23 mouse cellular contexts compared by ENCODE assay signal in genomic region chr9:123485561-123485960, GRCm38 (mm10).
"Had no signal": no experiment of that assay in that cellular context is flagged by ENCODE, and none has a peak within 500 bp of the region (broad histone marks: within the 10 kb centered on the region; RNA-seq: fewer than 3 reads in every experiment).

No protein-coding gene starts in this region.

- H3K27ac ChIP-seq: heart, embryonic 10.5 days; hindbrain, embryonic 13.5 days; hindbrain, embryonic 15.5 days; hindbrain, postnatal 0 days; kidney, embryonic 15.5 days; kidney, postnatal 0 days; limb, embryonic 13.5 days; limb, embryonic 15.5 days; liver, embryonic 14.5 days had no signal

- H3K9me3 ChIP-seq: heart, embryonic 10.5 days; heart, embryonic 12.5 days; hindbrain, embryonic 13.5 days; hindbrain, embryonic 15.5 days; kidney, embryonic 15.5 days; limb, embryonic 13.5 days; limb, embryonic 15.5 days had no signal

- ATAC-seq: forebrain, postnatal 0 days; hindbrain, postnatal 0 days; intestine, embryonic 16.5 days had no signal

- H3K4me3 ChIP-seq: heart, embryonic 10.5 days; heart, embryonic 12.5 days; hindbrain, embryonic 13.5 days; hindbrain, embryonic 15.5 days; kidney, embryonic 15.5 days; limb, embryonic 13.5 days; limb, embryonic 15.5 days had no signal

- H3K36me3 ChIP-seq: hindbrain, embryonic 13.5 days; hindbrain, embryonic 15.5 days had no signal

- H3K4me2 ChIP-seq: heart, embryonic 12.5 days; hindbrain, embryonic 13.5 days; hindbrain, embryonic 15.5 days; kidney, embryonic 15.5 days; limb, embryonic 13.5 days; limb, embryonic 15.5 days had no signal

- DNase-seq: forebrain, postnatal 0 days; gastrocnemius, postnatal 10 days; gastrocnemius, postnatal 25 days; heart, postnatal 14 days; kidney, adult 11 months; kidney, adult 2 months; kidney, adult 9 months; kidney, postnatal 14 days; kidney, postnatal 36 days; layer of hippocampus, adult 9-11 months; layer of hippocampus, postnatal 36 days; left cerebral cortex, postnatal 4 days had no signal

- H3K27me3 ChIP-seq: heart, embryonic 12.5 days; hindbrain, embryonic 13.5 days; hindbrain, embryonic 15.5 days; kidney, embryonic 15.5 days; limb, embryonic 13.5 days; limb, embryonic 15.5 days had no signal

- H3K9ac ChIP-seq: forebrain, postnatal 0 days; heart, embryonic 12.5 days; hindbrain, embryonic 13.5 days; hindbrain, embryonic 15.5 days; kidney, embryonic 15.5 days; limb, embryonic 13.5 days; limb, embryonic 15.5 days; liver, embryonic 14.5 days had no signal
